Mouse (Mus musculus): ENCODE data around the gene Dennd1b.

Gene Dennd1b

DNA sequence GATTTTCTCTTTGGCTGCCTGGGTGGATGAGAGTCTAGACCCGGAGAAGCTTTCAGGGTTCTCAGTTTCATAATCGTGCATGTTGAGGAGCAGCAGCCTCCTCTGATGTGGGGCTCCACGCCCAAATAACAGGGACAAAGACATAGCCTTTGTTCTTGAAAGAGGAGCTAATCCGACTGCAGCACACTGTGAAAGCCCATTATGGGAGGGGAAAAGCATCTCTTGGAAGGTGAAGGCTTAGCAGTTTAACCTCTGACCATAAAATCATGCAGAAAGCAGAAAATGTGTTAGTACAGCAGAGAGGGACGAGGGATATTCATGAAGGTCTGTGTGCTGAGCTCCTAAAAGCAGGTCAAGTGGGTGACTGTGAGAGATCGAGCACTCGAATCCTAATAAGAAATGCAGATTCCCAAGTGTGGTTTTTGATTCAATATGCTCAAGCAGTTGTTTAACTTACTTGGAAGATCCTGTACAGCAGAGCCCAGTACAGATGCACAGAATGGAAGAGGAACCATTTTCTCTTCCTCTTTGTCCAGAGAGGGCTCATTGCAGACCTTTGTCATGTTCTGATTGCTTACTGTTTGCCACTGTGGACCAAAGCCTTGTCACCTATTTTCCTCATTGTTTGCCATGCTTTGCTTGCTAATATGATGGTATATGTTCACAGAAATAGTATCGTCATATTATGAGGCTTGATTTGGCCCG, 37.6 kb downstream of the Dennd1b start:
- in situ Hi-C loops (cut with MboI; ENCODE audit: unreplicated experiment in 2 of 2): no loop called here

DNA sequence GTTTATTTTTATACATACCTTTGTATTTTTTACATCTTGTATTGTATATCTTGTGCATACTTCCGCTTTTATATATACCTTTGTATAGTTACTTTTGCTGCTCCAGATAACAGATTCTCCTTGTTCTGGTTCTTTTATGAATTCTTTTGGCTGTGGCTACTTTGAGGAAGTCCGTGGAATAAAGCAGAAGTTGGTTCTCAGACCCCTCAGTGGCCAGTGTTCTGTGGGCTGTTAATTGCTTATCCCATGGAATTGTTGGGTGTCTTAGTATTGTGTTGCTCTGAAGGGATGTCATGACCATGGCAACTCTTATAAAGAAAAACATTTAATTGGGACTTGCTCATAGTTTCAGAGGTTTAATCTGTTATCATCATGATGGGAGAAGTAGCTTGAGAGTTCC, 40.3 kb downstream of the Dennd1b start:
- in situ Hi-C loops (cut with MboI; ENCODE audit: unreplicated experiment in 2 of 2): no loop called here

DNA sequence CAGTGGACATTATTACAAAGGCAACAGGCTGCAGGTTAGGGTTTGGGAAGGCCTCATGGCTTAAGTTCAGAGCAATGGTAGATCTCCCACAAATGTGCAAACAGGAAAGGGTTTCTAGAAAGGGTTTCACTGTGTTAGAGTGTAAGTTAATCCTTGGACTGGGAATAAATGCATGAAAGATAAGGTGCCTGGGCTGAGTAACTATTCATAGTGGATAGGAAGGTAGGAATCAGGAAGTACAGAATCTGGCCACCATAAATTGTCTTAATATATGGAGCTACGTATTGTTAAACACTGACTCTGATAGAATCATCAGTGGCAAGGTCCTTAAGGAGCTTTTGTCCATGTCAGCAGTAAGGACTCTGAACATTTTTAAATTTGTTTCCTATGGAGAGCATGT, 42.8 kb downstream of the Dennd1b start:
- in situ Hi-C loops (cut with MboI; ENCODE audit: unreplicated experiment in 2 of 2): no loop called here

DNA sequence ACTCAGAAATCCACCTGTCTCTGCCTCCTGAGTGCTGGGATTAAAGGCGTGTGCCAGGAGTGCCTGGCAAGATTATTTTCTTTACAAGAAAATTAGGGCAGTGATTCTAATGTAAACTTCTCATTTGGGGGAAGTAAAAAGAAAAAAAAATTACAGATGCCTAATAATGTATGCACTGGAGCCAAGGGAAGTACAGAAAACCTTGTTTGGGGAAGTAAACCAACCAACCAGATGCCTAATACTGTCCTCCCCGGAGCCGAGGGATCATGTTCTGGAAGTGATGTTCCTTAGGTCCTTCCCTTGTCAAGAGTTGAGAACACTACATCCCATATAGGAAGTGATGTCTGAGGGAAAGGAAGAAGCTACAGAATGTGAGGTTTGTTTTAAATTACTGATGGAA, 44.2 kb downstream of the Dennd1b start:
- in situ Hi-C loops (cut with MboI; ENCODE audit: unreplicated experiment in 2 of 2): no loop called here

DNA sequence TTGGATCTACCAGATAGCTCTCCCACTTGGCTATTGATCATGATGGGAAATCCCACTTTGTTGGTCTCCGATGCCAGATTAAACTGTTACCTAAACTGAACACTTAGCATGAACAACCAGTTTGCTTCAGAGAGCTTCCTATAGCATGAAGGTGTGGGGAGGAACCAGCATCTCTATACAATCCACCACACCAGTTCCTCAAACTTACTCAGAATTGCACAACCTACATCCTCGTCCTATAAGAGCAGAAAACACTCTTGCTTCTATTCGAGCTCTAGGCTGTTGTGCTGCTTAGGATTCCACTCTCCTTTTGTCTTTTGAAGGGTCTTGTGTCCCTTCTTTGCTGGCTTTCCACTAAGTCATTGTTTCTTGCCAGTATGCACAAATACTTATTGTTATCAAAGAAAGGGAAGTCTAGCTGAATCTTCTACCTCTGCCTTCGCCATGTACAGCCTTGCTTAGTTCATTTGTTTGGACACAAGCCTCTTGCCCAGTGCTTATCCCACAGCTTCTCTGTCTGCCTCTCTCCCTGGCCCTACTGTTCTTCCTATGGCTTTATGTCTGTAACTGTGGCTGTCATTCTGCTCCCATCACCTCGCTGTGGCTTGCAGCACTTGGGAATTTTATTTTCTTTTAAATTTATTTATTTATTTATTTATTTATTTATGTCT, 52.0 kb downstream of the Dennd1b start:
- in situ Hi-C loops (cut with MboI; ENCODE audit: unreplicated experiment in 2 of 2): no loop called here

DNA sequence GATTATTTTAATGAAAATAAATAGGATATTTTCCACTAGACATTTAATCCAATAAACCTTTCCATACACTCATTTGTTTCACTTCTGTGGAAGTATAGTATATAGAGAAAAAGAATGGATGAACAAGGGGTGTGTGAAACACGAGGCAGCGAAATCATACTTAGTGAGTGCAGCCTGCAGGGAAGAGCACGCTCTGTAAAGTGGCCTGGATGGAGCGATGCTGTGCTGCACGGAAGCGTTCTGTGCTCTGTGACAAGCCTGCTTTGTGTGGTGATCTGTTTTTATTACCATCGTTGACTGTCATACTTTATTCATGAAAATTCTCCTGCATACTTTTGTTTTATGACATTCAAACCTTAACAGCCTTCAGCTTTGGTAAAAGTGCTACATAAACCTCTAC, 58.1 kb downstream of the Dennd1b start:
- in situ Hi-C loops (cut with MboI; ENCODE audit: unreplicated experiment in 2 of 2): no loop called here

DNA sequence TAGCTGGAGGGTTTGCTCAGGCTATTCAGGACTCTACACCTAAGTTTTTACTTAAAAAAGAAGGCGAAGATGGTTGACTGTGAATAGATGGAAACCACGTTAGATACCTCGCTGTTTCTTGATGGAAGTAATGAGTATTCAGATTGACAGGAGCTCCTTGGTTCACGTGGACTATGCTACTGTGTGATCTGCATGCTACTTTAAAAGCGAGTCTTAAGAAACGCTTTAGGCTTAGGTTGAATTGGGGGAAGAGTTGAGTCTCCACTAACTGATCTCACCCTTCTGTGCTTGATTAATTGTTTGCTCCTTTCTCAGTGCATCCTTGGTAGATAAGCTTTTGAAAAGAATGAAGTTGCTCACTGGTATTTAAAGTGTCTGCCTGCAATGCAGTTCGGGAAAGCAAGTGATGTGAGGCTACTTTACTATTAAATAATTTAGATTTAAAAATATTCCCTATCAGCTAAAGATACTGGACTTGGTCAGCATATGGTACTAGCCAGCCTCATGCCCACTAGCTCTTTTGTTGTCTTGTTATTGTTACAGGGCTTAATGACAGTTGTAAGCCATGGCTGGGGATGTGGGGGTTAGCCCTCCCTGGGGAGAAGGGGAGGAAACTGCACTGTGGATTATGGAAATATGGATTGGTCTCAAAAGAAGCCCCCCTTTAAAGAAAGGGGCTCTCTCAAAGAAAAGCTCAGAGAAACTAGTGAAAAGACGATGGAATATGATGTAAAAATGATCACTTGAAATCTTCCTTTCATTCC, 62.8 kb downstream of the Dennd1b start:
- in situ Hi-C loops (cut with MboI; ENCODE audit: unreplicated experiment in 2 of 2): no loop called here

DNA sequence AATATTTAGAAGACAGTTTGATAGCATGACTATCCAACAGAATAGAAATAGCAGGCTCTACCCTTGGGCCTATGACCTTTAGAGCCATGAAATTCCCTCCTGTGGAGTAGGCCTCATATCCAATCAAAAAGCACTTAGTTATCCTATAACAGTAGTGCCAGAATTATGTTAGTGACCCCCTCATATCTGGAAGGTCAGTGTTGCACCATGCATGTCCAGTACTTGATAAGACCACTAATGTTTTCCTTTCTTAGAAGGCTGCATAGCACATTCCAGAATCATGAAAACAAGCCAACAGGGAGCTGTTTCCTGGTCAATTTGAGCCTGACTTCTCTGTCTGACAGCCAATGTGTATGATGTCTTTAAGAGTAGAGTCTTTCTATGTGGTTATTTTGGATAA, 66.3 kb downstream of the Dennd1b start:
- in situ Hi-C loops (cut with MboI; ENCODE audit: unreplicated experiment in 2 of 2): no loop called here

DNA sequence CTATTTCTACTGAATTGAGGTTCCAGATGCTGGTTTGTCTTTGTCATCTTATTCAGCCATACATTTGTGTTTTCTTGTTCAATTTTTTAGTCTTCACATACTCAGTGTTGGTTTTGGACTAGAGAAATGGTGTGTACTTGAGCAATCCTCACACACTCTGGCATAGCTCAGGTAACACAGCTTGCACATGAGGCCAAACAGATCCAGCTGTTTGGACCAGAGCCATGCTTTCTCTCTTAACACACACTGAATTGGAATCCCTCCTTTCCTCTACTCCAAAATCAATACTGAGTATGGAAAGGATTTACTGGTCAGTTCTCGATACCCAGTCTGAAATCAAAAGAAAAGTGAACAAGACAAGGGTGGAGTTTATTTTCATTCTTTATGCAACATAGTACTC, 69.2 kb downstream of the Dennd1b start:
- in situ Hi-C loops (cut with MboI; ENCODE audit: unreplicated experiment in 2 of 2): loop anchor here in 1 of 2 experiments (10.0 kb wide), 1 partner anchor 58 kb away; no protein-coding TSS in a partner anchor

DNA sequence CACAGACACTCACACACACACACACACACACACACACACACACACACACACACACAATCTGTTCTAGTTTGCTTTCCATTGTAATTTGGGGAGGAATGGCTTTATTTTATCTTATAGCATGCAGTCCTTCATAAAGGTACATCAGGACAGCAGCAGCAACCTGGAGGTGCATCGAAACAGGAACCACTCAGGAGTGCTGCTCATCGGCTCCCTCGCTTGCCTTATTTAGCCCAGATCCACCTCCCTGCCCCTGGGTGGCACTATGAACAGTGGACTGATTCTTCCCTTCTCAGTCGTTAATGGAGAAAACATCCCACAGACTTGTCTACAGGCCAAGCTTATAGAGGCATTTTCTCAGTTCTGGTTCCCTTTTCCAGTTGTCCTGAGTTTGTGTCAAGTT, 71.9 kb downstream of the Dennd1b start:
- in situ Hi-C loops (cut with MboI; ENCODE audit: unreplicated experiment in 2 of 2): loop anchor here in 1 of 2 experiments (10.0 kb wide), 1 partner anchor 60 kb away; no protein-coding TSS in a partner anchor

DNA sequence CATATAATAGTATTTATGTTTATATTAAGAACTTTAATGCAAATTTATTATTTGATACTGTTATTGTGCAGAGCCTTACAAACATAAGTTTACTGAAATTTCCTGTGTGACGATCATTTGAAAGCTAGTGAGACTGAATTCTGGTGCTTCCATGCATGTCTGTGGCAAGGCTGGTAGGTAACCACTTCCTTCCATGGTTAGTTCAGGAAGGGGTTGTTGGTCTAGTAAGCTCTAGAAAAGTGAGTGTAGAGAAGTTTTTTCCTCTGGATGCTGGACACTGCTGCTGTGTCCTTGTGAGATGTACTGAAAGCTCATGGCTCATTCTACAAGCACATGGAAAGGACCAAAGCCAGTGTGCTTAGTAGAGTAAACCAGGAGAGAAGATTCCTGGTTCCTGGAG, 73.1 kb downstream of the Dennd1b start:
- in situ Hi-C loops (cut with MboI; ENCODE audit: unreplicated experiment in 2 of 2): loop anchor here in 1 of 2 experiments (10.0 kb wide), 1 partner anchor 62 kb away; no protein-coding TSS in a partner anchor

DNA sequence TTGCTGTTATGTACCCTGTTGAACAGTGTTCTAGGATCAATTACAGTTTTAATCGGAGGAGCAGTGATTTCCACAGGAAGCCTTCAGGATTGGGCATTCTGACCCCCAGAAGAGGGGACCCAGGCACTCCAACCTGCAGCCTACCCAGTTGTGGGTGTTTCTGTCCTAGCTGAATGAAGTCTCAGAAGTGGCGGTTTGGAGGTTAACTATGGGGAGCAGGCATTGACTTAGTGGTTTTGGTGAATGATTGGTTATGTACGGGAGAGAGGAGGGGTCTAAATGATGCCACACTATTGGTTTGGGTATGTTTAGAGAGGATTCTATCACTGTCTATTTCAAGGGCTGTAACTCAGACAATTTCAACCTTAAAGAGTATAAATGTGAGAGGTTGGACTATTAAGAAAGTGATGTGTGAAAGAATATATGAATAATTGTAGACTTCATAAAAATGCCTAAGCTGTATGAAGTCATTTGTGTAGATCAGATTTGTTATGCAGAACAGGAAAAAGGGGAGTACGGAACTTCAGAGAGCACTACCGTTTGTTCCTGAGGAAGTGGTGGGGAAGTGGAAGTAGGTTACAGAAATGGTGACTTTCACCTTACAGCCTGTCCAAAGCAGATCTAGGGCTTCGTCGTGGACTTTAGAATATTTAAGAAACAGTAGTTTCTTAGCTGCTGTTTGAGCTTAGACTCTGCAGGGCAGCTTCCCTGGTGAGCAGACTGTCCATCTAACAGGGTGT, 73.7 kb downstream of the Dennd1b start:
- in situ Hi-C loops (cut with MboI; ENCODE audit: unreplicated experiment in 2 of 2): loop anchor here in 1 of 2 experiments (10.0 kb wide), 1 partner anchor 62 kb away; no protein-coding TSS in a partner anchor

DNA sequence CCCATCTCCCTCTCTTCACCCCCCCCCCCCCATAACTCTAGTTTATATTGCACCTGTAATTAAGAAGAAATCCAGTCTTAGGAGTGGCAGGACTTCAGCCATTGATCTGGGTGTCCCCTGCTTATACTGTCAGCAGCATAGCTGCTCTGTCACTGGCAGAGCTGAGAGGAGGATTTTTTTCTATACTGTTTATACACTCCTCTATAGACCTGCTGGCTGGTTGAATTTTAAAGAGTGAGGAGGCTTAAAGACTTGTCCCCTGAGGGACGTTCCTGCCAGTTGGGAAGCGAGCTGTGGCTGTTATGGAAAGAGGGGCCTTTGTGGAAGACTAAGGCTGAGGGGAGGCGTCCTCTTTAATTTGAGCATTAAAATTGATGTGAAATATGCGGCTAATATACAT, 74.8 kb downstream of the Dennd1b start:
- in situ Hi-C loops (cut with MboI; ENCODE audit: unreplicated experiment in 2 of 2): loop anchor here in 1 of 2 experiments (10.0 kb wide), 1 partner anchor 63 kb away; no protein-coding TSS in a partner anchor

DNA sequence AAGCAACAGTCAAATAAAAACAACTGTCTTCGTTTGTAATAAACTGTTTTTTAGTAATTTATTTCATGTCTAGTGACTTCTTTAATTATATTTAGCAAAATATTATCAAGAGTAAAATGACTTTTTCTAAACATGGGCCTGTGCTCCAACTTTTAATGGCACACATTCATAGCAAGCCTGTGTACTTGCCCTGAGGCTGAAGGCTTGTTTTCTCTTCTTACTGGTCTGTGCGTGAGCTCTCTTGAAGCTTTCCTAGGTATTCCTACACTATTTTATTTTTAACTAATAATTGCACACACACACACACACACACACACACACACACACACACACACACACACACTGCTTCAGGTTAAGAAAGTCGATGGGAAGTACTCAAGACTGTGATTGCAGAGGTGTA, 75.4 kb downstream of the Dennd1b start:
- in situ Hi-C loops (cut with MboI; ENCODE audit: unreplicated experiment in 2 of 2): loop anchor here in 1 of 2 experiments (10.0 kb wide), 1 partner anchor 64 kb away; no protein-coding TSS in a partner anchor

DNA sequence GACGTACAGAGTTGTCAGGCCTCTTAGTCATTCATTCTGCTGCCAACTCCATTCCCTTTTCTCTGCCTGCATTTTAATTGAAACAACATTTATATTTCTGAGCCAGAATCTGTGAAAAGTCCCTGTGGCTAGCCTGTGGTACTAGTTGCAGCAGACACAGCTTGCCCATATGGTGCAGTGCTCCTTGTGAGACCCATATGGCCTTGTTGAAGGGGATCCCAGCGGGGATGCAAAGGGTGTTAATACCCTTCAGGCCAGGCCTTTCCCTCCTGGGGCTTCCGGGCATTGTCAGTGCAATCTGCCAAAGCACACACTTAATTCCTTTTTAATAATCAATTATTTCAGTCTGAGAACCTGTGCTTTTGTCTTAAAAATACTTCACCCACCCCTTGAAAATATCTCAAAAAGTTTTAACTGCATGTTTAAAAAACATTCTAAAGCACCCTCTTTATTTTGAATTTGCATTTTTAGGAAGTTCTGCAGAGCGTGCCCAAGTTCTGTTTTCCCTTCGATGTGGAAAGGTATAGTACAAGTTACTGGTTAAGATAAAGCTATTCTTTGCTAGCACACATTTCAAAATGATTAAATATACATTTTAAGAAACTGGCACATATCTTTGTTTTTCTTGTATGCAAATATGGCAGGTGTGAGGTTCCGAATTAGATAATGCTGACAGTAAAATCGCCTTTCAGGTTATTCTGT, 76.4 kb downstream of the Dennd1b start:
- in situ Hi-C loops (cut with MboI; ENCODE audit: unreplicated experiment in 2 of 2): loop anchor here in 1 of 2 experiments (10.0 kb wide), 1 partner anchor 65 kb away; no protein-coding TSS in a partner anchor

DNA sequence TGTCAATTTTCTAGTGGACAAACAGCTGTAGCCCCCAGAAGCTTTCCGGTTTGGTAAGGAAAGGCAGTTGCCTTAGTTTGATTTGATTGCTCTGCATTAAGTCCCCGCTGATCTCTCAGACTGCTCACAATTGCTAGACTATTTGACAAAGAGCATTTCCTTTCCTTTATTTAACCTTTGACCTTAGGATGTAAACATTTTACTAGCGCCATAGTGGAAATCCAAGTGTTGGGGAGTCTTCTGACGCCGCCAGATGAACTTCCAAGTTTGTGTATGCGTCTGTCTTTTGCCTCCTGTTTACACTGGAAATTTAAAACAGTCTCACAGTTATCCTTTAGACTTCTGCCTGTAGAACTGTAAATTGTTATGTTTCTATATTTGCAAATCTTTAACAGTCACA, 85.8 kb downstream of the Dennd1b start:
- in situ Hi-C loops (cut with MboI; ENCODE audit: unreplicated experiment in 2 of 2): no loop called here

DNA sequence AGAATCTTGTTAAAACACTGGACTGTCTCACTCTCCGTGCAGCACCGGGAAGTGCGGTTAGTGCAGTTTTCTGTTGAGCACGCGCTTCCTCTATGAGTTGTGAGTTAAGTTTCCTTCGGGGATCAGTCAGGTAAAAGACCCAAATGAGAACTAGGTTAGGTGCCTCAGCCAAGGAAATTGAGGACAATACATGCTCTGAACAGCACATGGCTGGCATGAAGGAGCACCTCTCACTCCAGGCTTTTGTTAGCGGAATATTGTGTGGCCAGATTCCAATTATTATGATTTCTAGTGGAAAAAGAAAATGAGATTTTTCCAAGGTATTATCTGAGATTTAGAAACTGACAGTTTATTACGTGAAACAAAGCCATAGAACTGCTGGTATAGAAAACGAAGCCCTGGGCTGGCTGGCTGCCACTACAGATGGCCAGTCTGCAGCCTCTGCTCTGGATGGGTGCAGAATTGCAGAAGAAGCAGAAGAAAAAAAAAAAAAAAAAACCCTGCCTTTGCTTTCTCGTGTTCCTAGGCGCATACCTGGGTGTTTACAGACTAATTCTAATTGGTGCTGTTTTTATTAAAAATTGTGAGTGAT, 86.7 kb downstream of the Dennd1b start:
- in situ Hi-C loops (cut with MboI; ENCODE audit: unreplicated experiment in 2 of 2): no loop called here

DNA sequence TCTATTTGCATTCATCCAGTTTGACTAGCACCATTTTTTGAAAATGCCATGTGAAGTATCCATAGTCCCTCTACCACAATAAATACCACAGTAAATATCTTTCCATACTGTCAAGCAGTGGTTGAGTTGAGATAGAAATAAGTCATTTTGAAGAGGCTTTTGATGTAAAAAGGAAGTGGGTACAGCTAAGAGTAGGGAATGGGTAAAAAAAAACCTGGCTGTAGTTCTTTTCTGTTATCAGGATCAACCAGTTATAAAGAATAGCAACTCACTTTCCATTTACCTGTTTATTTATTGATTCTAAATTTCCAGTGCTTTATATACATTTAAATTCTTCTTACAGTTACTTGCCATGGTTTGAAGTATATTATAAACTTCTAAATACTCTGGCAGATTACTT, 89.8 kb downstream of the Dennd1b start:
- in situ Hi-C loops (cut with MboI; ENCODE audit: unreplicated experiment in 2 of 2): no loop called here

DNA sequence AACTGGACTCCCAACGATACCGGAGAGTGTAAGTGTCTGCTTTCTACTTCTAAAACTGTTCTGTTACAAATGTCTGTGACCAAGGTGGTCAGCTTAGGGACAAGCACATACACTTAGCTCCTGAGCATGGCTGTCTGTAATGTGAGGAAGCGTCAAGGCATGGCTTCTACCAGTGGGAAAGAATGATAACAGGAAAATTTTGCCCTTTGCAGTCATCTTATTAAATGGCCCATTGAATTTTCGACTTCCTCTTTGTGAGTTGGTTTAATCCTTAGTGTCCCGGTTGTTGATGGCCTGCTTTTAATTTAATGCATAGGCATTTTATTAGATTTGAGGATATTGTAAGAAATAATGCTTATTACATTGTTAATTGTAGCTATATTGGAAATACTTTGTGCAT, 97.1 kb downstream of the Dennd1b start:
- in situ Hi-C loops (cut with MboI; ENCODE audit: unreplicated experiment in 2 of 2): loop anchor here in 1 of 2 experiments (10.0 kb wide), 1 partner anchor 206 kb away; the partner anchor contains the start of gene 2310009B15Rik

All from v-Abl transformed pro-B cells (cell line).